Mouse (Mus musculus): ENCODE measurements around the gene Slc25a28.

Gene Slc25a28

DNA sequence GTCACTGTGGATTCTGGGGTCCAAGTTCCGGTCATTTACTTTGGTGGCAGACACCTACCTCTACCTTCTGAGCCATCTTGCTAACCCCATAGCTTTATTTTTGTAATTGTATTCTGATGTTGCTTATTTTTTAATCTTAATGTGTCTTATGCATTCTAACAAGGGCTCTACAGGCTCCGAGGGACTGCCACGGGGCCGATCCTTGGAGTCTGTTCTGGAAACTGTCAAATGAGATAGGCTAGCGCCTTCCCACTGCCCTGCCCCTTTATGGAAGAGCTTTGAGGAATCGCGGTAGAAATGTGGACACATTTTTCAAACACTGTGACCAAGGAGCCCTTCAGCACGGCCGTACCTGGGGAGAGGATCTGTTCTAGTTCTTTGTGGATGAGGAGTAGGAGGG is 31.8 kb downstream of the Slc25a28 start:
- no peak for DNase-seq (ENCODE audit: extremely low spot score)

DNA sequence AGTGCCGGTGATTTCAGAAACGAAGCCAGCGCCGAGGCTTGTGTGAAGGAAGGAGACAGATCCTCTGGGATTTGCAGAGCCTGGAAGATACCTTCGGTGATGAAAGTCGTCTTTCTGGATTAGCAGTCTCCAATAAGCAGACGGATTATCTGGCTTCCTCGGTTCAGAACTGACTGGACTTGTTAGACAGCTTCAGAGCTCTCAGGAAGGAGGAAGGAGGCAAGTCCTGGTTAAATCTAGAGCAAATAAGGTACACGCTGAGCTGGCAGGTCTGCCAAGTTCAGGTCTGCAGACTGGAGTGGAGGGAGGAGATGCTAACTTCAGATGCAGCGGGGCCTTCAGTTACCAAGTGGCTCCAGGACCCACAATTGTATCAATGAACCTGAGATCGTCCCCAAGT is 32.8 kb downstream of the Slc25a28 start:
- DNase-seq (ENCODE audit: extremely low spot score): no peak

DNA sequence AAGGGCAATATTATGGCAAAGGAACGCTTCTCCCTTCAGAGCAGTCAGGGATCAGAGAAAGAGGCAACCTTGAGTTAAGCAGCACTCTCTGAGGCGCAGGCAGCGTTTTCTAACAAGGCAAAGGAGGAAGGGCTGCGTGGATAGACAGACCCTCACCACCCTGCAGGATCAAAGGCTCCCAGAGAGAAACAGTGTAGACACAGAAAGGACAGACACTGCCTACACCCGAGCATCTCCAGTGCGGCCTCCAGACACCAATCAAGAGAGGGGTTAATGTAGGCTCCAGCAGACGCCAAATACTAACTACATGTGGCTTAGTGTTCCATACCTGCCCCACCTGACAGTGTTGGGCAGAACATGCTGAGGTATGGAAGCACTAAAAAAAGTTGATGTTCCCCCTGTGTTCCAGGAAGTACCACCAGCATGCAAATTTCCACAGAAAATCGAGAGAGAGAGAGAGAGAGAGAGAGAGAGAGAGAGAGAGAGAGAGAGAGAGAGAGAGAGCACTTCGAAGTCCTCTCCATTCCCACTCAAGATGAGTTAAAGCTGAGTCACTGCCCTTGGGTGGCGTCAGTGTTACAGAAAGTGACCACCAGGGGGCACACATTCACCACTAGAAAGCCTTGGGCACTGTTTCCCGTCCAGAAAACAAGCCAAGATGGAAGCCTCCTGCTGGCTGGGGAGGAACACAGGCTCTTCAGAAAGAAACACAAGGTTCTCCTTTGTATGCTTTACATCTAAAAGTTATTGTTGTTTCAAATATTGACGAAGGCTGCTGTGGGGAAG is 44.0 kb downstream of the Slc25a28 start:
- peak; percentile 82 for DNase-seq (ENCODE audit: extremely low spot score)

DNA sequence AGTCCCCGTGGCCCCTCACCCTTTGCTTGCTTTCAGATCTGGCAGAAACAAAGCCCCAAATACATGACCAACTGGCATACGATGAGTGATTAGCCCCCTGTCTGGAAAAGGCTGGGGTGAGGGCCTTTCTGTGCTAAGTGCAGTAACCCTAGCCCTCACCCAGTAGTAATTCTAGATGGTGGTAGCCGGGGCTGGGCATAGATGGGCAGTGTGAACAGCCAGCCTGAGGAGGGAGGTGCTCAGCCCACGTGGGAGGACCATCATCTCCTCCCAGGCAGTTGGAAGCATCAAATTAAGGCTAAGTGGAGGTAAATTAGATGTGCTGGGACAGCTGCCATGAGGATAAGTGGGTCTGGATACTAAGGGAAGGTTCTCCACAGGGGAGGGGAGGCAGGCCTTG is 45.6 kb downstream of the Slc25a28 start:
- no peak for DNase-seq (ENCODE audit: extremely low spot score)

DNA sequence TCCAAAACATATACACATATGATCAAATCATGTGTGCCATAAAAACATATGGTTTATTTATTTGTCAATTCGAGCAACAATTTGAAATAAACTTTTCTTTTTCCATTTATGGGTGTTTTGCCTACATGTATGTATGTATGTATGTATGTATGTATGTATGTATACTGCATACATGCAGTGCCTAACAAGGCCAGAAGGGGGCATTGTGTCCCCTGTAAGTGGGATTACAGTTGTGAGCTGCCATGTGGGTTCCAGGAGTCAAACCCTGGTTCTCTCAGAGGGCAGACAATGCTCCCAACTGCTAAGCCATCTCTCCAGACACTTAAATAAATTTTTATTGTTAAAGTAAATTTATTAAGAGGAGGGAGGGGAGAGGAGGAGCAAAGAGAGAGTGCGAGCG is 47.3 kb downstream of the Slc25a28 start:
- no peak for DNase-seq (ENCODE audit: extremely low spot score)

DNA sequence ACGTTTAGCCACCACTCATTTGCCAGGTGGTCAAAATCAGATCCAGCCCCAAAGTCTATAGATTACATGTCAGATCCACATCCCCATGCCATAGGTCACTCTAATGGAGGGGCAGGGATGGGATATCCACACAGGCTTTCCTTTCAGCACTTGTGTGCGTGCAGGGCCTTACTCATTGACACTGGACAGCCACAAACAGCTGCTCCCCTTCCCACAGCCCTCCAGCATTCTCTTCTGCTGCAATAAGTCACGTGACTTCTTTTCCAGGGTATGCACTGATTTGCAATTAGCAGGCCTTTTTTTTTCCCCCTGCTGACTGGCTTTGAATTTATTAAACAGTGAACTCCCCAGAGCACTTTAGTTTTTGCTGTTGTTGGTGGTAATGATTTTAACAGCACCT is 48.5 kb downstream of the Slc25a28 start:
- no peak for DNase-seq (ENCODE audit: extremely low spot score)

DNA sequence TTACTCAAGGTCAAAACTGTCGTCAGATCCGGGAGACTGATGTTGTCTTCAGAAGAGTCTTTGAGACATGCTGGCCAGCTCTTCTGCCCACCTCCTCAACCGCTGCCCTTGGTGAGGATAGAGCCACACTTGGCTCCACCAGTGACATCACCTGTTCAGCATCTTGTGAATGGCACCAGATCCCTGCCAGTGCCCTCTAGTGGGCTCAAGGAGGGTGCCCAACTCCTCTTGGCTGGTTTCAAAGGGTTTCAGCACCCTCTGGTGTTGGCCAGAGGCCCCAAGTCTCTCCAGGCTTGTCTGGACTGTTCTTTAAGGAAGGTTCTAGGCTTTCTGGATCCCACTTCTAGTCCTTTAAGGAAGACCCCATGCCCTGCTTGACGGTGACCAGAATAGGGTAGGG is 50.8 kb downstream of the Slc25a28 start:
- no peak for DNase-seq (ENCODE audit: extremely low spot score)

DNA sequence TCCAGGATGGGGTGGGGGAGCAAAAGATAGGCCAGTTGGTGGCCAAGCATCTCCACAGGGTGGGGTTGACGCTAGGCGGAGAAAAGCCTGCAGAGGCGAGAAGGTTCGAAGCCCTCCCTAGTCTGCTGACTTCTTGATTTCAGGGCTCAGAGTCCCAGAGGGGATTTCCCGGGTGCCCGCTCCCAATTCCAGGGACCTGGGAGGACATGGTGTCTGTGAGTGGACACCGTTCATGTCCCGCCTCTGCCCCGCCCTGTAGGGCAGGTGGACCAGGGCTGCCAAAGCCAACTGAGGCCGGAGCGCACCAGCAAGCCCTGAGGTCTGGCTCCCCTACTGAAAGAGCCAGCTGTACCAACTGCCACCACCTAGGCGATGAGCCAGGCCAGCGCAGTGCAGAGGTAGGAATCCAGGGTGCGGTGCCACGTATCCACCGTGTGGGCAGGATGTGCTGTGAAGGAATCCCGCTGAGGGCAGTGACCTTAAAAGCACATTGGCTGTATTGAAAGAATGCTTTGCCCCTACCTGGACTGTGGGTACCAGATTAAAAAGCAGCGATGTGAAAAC is 54.7 kb downstream of the Slc25a28 start:
- DNase-seq (ENCODE audit: extremely low spot score): no peak

DNA sequence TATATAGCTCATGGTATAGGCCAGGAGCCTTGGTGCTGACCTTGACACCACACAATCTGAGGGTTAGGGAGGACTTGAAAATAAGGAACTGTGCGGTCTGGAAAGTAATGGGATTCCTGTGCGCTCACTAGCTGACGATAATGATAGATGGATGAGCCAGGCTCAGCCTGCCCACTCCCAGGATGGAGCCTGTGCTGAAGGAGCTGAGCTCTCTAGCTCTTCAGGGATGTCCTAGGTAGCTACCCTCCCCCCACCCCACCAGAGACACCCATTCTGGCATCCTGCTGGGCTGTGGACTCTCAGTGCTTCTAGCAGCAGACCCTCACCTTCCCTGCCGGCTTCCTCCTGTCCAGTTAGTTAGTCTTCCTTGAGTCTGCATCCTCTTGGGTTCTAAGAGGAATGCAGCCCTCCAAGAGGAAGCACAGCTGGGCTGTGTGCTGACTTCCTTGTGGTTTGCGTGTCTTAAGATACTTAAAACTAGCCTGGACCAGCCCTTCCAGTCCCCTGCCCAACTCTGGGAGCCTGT is 56.1 kb downstream of the Slc25a28 start:
- DNase-seq (ENCODE audit: extremely low spot score): no peak

DNA sequence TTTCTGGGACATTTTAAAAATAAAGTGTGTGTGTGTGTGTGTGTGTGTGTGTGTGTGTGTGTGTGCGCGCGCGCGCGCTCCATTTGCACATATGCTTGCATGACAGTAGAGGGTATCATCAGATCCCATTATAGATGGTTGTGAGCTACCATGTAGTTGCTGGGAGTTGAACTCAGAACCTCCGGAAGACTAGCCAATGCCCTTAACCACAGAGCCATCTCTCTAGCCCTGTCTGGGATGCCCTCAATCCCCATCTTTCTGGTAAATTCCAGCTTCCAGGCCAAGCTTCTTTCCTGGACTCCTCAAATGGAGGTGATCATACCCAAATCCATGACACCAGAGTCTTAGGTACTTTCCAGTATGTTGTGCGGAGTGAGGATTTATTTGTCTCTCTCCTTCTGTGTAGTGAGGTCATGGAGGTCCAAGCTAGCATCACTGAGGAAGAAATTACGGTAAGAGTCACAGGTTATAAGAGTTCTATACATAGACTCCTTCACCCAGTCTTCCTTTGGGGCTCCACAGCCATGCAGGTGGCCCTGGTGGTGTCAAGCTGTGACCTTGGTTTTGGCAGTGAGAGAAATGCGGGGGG is 56.8 kb downstream of the Slc25a28 start:
- DNase-seq (ENCODE audit: extremely low spot score): no peak

DNA sequence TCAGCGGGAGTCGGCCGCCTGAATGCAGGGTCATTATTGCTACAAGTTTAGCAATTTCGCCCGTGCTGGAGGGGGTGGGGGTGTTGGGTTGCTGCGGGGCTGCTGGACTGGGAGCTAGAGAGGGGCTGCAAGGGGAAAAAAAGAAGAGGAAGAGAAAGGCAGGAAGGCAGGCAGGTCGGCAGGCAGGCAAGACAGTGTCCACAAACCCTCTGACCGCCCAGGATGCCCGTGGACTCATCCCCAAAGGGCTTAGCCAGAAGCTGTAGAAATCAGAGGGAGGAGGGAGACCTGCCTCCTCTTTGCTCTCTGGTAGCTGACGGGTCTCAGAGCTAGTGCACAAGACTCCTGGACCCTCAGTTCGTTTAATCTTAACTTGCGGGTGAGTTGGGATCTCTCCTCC is 57.8 kb downstream of the Slc25a28 start:
- peak; percentile 64 for DNase-seq (ENCODE audit: extremely low spot score)

DNA sequence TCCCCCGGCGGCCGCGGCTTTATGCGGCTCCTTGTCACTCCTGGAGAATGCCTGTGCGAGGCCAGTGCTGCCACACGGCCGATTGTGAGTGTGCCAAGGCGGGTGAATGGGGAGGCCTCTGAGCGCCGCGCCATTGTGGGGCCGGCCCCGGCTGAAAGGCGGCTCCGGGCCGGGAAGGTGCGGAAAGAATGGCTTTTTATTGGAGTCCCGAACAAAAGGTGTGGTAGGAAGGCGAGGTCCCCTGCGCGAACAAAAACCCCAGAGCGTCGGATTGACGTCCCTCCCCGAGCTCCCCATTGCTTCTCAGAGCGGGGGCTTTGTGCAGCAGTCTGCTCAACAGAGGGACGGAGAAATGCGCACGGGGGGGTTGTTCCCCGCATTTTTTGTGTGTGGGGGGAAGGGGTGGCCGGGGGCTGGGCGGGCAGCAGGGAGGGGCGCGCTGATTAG is 58.2 kb downstream of the Slc25a28 start:
- peak; percentile 75 for DNase-seq (ENCODE audit: extremely low spot score)

DNA sequence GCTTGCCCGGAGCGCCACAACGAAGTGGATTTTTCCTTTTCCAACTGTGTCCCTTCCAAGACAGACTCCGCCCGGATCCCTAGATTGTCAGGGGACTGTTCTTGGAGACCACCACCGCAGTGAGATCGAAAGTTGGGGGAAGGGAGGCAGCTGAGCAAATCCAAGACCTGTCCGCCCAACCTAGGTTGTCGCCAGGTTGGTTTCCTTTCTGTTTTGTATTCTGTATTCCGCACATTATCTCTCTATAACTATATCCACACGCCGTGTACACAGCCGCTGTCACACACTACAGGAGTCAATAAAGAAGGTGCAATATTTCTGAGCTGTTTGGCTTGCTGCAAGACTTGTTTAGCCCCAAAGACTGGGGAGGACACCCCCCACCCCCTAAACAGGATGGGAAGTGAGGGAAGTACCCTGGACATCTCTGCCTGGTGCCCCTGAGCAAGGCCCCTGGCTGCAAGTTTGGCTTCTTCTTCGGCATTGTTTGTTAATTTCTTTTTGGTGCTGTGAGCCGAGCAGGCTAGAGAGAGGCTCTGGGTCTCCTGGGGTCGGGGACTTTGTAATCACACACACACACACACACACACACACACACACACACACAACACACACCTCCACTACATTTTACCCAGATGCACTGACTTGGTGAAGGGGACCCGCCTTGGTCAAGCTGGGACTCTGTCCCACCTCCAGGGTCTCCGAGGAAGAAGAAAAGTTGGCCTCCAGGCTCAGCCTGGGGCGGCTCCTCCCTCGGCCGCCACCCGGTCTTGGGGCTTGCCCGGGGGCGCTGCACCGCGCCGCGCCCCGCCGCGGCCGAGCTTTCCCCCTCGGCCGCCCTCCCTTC is 58.9 kb downstream of the Slc25a28 start:
- DNase-seq (ENCODE audit: extremely low spot score): no peak

DNA sequence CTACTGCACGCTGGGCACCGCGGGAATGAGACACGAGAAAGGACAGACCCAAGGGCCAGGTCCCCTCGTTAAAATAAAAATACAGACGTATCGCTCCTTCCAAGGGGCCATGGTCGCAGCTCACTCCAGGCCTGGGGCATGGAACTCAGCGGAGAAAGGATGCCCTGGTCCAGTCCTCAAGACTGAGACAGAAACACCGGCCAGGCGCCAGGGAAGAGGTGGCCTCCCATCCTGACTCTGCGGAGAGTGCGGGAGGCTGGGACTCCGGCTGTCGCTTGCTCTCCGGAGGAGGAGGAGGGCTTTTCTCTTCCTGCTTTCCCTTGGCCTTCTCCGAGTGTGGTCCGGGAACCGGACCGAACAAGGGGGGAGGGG is 59.6 kb downstream of the Slc25a28 start:
- DNase-seq (ENCODE audit: extremely low spot score): peak; percentile 64

DNA sequence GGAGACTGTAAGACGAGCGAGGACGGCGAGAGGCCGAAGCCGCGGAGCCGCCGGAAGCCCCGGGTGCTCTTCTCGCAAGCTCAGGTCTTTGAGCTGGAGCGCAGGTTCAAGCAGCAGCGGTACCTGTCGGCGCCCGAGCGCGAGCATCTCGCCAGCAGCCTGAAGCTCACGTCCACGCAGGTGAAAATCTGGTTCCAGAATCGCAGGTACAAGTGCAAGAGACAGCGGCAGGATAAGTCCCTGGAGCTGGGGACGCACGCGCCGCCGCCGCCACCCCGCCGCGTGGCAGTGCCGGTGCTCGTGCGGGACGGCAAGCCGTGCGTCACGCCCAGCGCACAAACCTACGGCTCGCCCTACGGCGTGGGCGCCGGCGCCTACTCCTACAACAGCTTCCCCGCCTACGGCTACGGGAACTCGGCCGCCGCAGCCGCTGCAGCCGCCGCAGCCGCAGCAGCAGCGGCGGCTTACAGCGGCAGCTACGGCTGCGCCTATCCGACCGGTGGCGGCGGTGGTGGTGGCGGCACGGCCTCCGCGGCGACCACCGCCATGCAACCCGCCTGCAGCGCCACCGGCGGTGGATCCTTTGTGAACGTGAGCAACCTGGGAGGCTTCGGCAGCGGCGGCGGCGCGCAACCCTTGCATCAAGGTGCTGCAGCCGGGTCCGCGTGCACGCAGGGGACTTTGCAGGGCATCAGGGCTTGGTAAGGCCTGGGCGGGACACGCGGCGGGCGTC is 60.2 kb downstream of the Slc25a28 start:
- DNase-seq (ENCODE audit: extremely low spot score): peak; percentile 69

All from embryo, embryonic 9.5 days (tissue).